Mouse (Mus musculus) embryo, embryonic 10 days (tissue): ENCODE measurements at regions not wholly inside any gene's neighbourhood (a gene's known extent, or its start where the extent isn't known, plus 50 kb on each side); places are given as distances from the start of the nearest gene placed in this dataset.

ENCODE experiments used
- DNase-seq: peaks from one replicate; pipeline ENCODE4 v3.0.0-alpha.2; 2015; ENCODE audit warnings: low spot score

GRCm38 (mm10) chr9:113091881-113092280 lies 616.2 kb downstream of the Pdcd6ip start:
- no peak for DNase-seq

GRCm38 (mm10) chr9:113087786-113088185 lies 620.3 kb downstream of the Pdcd6ip start:
- no peak for DNase-seq

- no peak for DNase-seq
These were observed 622.7 kb downstream of the Pdcd6ip start for GRCm38 (mm10) chr9:113085281-113085810.

DNA sequence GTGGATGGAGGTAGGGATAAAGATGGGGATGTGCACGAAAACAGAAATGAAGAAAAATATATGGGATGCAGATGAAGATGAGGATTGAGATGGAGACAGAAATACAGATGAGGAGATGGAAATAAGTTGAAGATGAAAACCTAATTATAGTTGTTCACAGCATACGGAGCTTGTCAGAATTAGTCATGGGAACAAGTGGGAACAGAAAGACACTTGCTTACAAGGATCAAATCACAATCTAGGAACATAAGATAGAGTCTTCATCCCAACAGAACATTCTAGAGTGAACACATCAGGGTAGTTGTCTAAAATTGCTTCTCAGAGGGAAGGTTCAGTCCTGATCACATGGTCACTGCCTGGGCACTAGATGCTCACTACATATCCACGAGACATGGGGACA lies 633.2 kb downstream of the Pdcd6ip start:
- DNase-seq: no peak

DNA sequence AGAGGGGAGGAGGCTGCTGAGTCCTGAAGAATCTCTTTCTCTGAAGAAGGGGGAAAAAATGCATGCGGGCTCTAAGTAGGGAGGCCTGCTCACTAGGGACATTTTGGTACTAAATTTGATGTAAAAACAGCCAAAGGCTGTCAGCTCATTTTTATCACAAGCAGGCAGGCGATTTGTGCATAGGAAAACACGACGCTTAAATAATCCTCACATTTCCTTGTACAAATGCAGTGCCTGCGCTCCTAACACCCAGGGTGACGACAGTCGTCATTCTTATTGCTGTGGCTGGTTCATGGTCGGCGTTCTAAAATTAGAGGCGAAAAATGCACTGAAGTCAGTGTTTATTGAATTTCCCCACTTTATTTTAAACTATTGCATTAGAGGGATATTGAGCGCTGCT lies 650.6 kb downstream of the Pdcd6ip start:
- no peak for DNase-seq

- no peak for DNase-seq
These were observed 663.4 kb downstream of the Pdcd6ip start for GRCm38 (mm10) chr9:113044556-113045178.

GRCm38 (mm10) chr9:113040885-113041284 lies 667.2 kb downstream of the Pdcd6ip start:
- DNase-seq: no peak

- DNase-seq: no peak
These were observed 674.1 kb downstream of the Pdcd6ip start for GRCm38 (mm10) chr9:113033996-113034395.

DNA sequence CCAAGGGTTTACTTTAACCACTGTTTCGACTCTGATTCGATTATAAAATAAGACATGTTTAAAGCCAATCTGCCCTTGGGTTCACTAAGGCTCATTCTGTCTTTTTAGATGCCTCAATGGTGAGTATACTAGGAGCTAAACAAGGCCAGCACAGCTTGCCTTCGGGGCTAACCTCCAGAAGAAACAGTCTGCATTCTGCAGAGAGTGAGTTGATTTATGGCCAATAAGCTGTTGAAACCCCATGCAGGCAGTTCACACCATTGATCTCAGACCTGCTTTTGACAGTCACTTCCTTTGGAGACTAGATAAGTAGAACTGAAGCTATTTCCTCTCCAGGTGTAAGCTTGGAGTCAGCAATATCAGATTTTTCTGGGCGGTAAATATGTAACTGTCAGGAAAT lies 679.0 kb downstream of the Pdcd6ip start:
- no peak for DNase-seq

DNA sequence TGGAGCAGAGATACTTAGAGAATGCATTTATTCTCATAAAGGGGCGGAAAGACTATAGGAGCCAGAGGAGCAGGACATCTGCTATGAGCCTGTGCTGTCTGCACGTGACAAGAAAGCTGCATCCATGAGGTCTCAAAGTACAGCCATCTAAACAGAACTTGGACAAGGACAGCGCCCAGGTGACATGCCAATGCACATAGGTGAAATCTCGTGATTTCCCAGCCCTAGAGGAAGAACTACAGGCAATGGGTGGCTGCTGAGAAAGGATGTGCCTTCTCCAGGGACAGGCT lies 681.2 kb downstream of the Pdcd6ip start:
- no peak for DNase-seq

- DNase-seq: no peak
These were observed 681.8 kb downstream of the Pdcd6ip start for GRCm38 (mm10) chr9:113026096-113026903.

DNA sequence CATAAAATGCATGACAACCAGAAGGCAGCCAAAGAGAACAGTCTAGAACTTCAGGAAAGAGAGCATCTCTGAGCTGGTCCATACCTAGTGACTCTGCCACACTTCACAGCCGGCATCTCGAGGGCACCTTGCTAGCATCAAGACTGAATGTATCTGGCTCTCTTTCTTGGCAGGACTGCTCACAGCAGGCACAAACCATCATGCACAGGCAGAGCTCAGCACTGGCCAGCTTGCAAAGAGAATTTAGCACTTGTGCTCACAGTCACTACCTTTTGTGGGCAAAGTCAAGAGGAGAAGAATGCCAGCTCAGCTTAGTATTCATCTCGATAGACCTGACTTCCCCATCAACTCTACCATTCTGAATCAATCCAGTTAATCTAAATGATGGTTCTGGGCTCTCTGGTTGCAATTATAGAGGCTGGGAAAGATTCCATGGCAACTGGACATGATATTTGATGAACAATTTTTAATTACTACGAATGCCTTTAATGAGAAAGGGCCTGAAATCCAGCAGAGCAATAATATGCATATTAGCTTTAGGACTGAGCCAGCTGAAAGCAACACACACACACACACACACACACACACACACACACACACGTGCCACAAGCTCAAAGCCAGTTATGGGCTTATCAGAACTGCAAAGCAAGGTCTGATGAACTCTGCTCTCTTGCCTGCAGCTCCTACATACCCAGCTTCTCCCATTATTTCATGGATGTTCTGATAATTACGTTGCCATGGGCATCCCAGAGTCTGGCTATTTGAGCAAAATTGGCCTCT lies 686.0 kb downstream of the Pdcd6ip start:
- no peak for DNase-seq

DNA sequence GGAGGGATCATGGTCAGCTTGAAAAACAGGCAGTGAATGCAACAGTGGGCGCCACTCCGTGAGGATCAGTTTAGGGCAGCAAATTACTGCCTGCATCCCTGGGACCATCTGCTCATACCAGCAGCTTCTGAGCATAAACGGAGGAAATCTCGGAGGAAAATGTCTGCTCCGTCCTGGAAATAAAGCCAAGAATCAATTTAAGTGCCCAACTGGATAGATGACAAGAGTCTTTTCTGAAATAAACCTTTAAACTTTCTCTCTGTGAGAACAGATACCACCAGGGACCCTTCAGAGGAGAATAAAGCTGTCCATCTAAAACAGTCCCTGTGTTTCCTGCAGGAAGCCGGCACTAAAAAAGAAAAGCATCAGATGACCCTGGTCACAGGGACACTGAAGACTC lies 688.5 kb downstream of the Pdcd6ip start:
- no peak for DNase-seq

GRCm38 (mm10) chr9:113008106-113008505 lies 700.0 kb downstream of the Pdcd6ip start:
- no peak for DNase-seq

DNA sequence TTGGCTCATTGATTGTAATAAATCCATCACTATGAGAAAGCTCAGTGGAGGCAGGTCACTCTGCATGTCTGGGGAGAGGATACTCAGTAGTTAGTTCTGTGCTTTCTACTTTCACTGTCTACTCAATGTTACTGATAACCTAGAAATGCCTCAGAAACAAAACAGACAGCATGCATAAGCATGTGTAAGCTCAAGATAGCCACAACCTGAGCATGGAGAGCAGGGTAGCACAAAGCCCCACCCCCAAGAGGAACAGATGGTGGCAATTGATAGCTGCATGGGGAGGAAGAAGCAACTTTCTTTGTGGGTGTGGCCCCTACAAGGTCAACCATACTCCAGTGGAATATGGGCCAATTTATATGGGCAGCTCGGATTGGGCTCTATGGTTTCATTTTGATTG lies 711.9 kb downstream of the Pdcd6ip start:
- peak; percentile 17 for DNase-seq

- no peak for DNase-seq
These were observed 713.3 kb downstream of the Pdcd6ip start for GRCm38 (mm10) chr9:112994774-112995173.

DNA sequence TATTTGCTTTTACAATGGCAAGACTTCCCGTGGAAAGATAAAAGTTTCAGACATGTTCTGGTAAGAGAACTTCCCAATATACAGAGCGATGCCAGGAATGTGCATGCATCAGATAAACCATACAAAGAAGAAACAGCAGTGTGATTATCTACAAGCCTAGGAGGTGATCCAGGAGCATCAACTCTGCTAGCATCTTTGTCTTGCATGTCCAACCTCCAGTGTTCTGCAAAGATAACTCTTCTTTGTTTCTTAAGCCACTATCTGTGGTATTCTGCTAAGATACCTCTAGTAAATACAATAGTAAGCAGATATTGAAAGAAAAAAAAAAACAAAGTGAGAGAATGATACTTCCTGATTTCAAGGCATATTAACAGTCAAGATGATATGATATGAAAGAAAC lies 714.4 kb downstream of the Pdcd6ip start:
- DNase-seq: no peak

DNA sequence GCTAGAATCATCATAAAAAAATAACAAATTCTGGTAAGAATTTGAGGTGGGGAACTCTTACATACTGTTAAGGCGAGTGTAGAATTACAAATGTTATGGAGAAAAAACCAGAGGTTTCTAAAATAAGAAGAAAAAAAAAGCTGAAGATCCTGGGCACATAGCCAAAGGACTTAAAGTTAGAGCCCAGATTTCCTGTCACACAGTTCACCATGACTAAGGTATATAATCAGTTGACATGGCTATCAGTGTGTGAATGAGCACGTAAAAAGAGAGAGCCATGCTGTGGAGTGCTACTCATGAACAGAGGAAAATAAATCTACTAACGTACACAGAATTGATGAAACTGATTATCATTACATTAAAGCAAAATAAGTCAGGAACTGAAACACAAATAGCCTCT lies 715.1 kb downstream of the Pdcd6ip start:
- no peak for DNase-seq

- no peak for DNase-seq
These were observed 724.7 kb downstream of the Pdcd6ip start for GRCm38 (mm10) chr9:112983353-112983752.

DNA sequence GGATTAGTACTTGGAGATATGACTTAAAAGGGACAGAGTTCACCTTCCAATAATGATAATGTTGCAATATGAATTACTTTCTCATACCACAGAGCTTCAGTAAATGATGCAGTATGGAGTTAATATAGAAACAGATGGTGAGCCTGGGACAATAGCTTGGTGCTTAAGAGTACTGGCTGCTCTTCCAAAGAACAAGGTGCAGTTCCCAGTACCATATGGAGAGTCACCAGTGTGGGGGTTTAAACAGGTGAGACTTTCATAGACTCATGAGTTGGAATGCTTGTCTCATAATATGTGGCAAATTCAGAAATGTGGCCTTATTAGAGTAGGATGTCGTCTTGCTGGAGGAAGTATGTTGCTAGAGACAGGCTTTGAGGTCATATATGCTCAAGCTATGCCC lies 715.8 kb upstream of the Arpp21 start:
- no peak for DNase-seq

DNA sequence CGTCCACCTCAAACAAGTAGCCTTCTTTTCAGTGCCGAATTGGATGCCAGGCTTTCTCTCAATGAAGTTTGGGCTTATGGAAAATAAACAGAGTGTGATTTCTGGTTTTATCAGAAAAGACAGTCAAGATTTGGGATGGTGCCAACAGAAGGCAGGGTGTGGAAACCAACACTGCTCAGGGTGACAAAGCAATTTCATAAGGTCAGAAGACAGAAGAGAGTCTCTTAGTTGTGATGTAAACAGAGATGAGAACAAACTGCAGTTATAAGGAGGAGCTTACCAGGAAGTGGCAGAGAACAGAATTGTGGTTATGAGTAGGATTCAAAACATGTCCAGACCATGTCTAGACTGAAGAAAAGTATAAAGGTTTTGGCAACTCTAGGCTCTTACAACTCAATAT lies 714.3 kb upstream of the Arpp21 start:
- no peak for DNase-seq

GRCm38 (mm10) chr9:112938781-112939180 lies 703.0 kb upstream of the Arpp21 start:
- DNase-seq: no peak
